Mouse (Mus musculus) heart, adult 8-10 months (tissue): ENCODE measurements at regions not wholly inside any gene's neighbourhood (a gene's known extent, or its start where the extent isn't known, plus 50 kb on each side); places are given as distances from the start of the nearest gene placed in this dataset.

Source experiments
- DNase-seq: peaks from one replicate; pipeline ENCODE4 v3.0.0; 2022; ENCODE audit warnings: low spot score

DNA sequence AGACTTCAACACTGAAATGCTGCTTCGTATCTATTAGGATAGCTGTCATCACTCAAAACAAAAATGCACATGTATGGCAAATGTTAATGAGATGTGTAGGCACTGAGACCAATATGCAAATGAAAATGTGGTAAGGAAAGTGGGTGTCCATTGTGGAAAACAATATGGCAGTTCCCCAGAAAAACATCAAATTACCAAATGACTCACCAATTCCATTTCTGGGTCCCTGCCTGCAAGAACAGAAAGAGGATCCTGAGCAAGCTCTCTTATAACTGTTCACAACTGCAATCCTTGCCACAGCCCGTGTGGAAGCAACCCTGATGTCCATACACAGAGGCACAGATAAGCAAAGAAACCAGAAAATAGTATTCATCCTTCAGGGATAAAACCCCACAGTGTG is 442.0 kb downstream of the Defb40 start:
- DNase-seq: no peak

GRCm38 (mm10) chr8:18528120-18528519 is 449.9 kb downstream of the Defb40 start:
- DNase-seq: no peak

DNA sequence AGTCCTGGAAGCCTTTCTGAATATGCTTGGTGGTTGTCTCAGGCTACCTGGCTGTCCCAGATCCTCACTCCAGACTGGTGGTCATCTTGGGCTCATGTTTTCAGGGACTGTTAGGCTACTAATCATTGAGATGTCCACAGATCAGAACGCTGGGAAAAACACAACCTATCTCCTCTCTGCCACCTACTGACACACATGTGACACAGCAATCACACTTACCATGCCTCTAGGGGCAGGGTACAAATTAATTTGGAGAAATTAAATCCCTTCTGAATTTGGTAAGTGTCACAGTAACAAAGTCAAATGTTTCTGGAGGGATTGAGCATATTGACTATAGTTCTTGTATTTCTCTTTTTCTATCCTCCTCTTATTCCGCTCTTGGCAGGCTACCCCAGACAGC is 465.6 kb downstream of the Defb40 start:
- no peak for DNase-seq

- peak; percentile 6 for DNase-seq
Observed at GRCm38 (mm10) chr8:18506158-18507022, 471.7 kb downstream of the Defb40 start.

GRCm38 (mm10) chr8:18490620-18491019 is 487.4 kb downstream of the Defb40 start:
- no peak for DNase-seq

DNA sequence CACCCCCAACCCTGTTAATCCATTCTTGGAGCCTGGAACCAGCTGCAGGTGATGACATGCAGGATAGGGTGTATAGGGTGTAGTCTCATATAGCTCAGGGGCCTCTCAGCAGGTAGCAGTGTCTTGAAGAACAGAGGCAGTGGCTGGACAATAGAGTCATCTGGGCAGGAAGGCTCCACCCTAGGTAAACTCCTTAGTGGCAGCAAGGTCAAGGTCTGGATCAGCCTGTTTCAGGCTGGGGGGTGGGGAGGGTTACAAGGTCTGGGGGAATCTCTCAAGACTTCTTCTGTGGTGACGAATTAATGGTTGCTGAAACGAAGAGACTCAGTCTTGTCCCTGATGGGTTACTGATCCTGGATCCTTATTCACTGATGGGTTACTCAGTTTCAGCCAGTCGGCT is 498.0 kb downstream of the Defb40 start:
- no peak for DNase-seq

DNA sequence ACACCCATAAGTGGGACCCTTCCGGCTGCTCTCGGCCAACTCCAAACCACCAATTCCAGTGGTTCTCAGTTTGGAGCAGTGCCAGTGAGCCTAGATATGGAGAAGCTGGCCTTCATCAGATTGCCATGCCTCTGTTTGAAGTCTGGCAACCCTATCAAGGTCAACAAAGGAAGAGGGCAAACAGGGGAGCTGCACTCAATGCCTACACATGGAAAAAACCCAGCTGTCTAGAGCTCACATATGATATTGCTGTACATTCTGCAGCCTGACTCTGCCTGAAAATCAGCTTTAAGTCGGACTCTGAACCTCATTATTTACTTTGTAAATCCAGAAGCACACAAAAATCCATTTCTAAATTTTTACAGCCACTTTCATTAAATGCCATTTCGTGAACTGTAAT is 499.9 kb downstream of the Defb40 start:
- no peak for DNase-seq

DNA sequence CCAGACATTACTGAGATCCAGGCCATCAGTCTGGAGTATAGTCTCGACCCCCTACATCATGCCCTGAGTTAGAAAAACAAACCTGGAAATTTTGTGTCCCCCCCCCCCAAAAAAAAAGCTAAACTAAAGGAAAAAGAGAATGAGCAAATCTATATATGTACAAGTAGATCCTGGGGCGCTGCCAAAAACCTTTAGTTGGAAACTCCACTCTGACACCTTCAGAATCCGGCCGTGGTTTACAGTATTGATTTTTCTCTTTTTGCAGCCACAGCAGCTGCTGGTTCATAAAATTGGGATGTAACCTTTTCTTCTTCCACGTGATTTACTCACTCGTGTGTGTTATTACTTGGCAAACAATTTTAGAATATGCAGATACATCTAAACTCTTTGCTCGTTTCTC is 510.5 kb downstream of the Defb40 start:
- DNase-seq: no peak

DNA sequence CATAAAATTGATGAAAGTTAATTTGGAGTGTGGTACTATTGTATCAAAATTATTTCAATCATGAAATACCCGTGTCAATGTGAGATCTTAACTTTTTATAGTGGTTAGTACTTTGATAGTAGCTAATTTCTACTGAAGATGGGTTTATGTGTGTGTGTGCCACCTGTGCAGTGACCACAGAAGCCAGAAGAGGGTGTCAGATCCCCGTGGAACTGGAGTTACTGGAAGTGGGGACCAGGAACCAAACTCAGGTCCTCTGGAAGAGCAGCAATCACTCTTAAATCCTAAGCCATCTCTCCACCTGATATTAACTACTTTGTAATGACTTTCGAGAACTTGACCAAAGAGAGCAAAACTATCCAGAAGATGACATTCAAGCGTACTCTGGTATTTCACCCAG is 517.4 kb downstream of the Defb40 start:
- DNase-seq: no peak

GRCm38 (mm10) chr8:18457470-18457869 is 520.6 kb downstream of the Defb40 start:
- no peak for DNase-seq

DNA sequence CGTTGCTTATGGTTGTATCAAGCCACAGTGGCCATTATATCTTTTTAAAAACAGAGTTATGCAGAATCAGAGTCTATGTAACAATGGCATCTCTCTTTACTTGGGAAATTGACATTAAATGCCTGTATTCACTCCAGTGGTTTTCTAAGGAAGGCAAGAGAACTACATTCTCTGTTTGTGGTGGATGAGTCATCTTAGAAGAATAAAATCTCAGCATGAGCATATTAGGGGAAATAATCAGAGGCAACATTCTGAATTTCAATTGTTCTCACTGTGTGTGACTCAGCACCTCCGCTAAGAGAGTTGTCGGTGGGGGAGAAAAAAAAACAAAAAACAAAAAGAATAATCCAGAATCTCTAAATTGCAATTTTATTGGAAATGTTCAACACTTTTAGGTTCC is 529.0 kb downstream of the Defb40 start:
- no peak for DNase-seq

GRCm38 (mm10) chr8:18442212-18442611 is 535.8 kb downstream of the Defb40 start:
- no peak for DNase-seq

DNA sequence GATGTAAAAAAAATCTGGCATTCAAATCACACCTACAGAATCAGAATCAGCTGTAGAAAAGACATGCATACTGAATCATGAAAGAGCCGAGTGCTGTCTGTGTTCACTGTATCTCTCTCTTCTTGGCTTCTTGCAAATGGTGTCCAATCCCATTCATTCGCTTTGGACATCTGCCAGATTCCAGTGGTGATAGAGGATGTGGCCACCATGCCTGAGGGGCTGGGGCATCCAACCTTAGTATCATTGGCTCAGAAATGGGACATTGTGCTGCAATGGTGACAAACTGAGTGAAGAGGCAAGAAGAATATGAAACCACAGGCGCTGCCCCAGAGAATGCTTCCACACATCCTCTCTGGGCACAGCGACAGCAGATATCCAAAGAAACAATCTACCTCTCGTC is 555.2 kb downstream of the Defb40 start:
- no peak for DNase-seq

- DNase-seq: no peak
Observed at GRCm38 (mm10) chr8:18412470-18412869, 565.6 kb downstream of the Defb40 start.

DNA sequence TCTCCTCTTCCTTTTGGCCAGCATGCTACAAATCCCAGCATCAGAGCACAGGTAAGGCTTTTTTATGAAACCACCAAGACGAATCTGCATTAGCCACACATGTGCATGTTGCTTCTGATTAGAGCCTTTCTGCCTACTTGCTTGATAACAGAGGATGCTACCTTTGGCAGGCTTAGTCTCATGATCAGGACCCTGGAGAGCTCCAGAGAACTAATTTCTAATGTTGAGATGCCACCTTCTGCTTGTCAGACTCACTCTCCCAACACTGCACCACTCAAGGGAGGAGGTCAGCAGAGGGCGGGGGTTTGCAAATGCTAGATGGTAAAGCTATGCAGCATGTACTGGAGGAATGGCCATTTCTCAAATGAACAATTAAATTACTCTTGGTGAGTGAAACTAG is 571.6 kb downstream of the Defb40 start:
- DNase-seq: no peak

GRCm38 (mm10) chr8:18388353-18388752 is 589.7 kb downstream of the Defb40 start:
- DNase-seq: no peak

GRCm38 (mm10) chr8:18381615-18382178 is 596.4 kb downstream of the Defb40 start:
- no peak for DNase-seq

DNA sequence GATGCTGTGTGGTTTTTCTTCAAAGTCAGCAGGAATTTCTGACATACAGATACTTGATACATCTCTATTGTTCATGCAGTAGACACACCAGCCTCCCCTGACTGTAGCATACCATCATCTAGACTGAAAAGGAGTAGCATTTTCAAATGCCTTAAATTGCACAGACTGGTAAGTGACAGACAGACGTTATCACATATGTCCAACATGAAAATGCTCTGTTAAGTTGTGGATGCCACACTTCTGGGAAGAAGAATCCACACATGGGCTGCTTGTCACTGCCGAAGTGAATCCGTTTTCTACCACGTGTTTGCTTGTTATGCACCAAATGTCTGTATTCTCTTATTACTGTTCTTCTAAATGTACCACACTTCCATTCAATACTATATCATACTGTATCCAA is 629.3 kb downstream of the Defb40 start:
- no peak for DNase-seq

- no peak for DNase-seq
Observed at GRCm38 (mm10) chr8:18346248-18346647, 631.8 kb downstream of the Defb40 start.

- DNase-seq: no peak
Observed at GRCm38 (mm10) chr8:18345322-18345721, 632.7 kb downstream of the Defb40 start.

- no peak for DNase-seq
Observed at GRCm38 (mm10) chr8:18344838-18345237, 633.2 kb downstream of the Defb40 start.

DNA sequence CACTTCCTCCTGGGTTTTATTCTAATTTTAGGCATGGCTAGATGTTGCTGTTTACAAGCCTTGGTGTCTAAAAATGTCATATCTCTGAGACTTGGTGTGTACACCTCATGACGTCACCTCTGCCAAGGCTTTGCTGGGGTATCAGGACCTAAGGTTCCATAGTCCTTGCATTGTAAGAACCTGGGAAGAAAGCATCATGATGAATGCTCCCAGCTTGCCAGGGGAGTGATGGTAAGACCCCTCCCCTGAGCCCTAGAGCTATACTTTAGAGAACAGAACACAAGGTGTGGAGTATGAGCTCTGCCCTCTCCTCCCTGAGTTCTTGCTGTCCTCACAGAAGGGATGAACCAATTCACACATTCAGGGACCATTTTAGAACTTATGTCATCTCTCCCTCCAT is 642.5 kb downstream of the Defb40 start:
- DNase-seq: no peak

- DNase-seq: no peak
Observed at GRCm38 (mm10) chr8:18328521-18328920, 649.5 kb downstream of the Defb40 start.

DNA sequence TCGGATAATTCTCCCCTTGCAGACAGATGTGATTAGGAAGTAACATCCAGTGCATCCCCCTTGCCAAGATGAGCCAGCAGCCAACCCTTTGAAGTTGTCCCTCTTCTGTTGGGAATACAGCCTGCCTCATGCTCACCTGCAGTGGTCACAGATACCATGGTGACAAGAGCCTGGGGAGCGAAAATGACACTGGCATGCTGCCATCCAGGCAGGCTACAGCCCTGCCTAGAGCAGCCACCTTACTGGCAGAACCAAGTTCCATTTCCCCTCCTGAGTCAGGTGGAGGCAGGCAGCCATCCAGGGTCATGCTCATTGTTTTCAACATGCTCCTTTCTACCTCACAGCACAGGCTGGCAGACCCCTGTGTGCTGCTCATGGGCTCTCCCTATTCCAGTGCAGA is 661.6 kb downstream of the Defb40 start:
- no peak for DNase-seq
